Mouse (Mus musculus) forelimb bud, embryonic 11.5 days (tissue): ENCODE results near the gene Drd4.

Experiments used
- DNase-seq: peaks from one replicate; pipeline ENCODE4 v3.0.0-alpha.2; 2012; ENCODE audit warnings: low read depth, low spot score

Drd4 gene

DNA sequence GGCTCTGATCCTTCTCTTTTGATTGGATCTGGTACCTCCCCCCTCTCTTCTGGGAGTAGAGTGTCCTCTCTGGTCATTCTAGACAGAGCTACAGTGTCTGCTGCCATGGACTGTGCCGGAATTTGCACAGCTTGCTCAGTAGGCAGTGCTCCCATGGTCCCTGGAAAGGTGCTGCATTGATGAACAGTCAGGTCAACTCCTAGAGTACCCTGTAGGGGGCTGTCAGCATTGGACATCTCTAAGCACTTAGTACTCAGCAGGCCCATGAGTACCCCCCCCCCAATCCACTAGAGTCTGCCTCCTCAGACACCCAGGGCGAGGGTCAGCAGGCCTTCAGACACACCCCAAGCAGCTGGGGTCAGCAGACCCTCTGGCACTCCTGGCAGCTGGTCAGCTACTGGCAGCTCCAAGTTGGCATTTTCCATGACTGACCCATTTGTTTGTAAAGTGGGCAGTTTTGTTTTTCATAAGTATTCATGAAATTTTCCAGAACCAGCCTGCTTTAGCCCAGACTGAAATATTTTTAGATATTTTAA is 43.3 kb downstream of the Drd4 start:
- DNase-seq = no peak

DNA sequence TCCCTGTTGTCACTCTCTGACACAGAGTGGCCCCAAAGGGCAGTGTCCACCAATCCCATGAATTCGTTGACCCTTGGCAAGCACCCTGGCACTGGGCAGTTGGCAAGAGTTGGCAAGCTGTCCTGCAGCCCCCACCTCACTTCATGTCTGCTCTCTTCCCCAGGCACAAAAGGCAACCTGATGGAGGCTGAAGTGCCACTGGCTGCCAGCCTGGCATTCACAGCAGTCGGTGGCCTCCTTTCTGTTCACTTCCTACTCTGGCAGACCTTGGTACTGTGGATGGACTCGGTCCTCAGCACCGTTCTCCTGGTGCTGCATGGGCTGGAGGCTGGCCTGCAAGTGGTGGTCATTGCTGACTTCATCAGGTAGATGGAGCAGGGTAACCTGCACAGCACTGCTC is 43.9 kb downstream of the Drd4 start:
- DNase-seq = no peak

DNA sequence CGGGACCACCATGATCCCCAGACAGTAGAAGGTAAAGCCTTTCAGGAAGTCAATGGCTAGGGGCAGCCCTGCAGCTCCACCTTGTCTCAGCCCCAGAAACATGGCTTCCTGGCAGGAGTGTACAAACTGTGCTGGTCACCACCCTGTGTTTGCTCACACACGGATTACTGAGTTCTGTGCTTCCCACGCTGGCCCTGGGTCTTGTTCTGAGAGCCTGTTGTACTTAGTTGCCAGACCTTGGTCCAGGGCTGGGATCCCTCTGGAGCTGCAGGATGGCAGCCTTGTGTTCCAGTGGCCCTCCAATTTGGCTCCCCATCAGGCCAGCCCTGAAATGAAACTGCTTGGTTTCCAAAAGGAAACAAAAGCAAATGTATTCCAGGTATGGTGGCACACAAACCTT is 44.5 kb downstream of the Drd4 start:
- no peak for DNase-seq

DNA sequence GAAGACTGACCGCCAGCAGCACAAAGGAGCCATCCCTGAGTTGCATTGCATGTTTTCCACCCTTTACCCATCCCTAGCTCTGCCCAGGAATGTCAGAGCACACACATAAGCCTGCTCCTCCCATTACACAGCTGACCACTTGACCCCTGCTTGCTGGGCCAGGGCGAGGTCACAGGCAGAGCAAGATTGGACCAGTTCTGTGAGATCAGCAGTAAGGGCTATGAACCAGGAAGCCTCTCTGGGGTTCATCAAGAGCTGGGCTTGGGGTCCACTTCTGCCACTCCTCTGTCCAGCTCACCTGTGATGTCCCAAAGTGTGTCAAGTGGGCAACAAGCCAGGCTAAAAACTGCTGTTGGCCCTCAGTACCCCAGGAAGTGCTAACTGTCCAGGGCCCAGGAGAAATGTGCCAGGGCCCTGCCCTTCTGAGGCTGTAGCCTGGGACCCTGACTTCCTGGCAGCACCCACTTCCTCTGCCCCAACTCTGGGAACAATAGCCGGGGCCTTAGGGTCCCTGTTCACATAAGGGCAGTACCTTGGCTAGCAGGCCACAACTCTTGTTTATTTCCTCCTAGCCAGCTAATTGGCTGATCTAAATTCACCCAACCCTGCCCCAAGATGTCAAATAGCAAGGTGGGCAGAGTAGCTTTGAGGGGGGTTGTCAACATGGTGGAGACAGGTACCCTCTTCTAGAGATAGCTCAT is 46.1 kb downstream of the Drd4 start:
- no peak for DNase-seq

DNA sequence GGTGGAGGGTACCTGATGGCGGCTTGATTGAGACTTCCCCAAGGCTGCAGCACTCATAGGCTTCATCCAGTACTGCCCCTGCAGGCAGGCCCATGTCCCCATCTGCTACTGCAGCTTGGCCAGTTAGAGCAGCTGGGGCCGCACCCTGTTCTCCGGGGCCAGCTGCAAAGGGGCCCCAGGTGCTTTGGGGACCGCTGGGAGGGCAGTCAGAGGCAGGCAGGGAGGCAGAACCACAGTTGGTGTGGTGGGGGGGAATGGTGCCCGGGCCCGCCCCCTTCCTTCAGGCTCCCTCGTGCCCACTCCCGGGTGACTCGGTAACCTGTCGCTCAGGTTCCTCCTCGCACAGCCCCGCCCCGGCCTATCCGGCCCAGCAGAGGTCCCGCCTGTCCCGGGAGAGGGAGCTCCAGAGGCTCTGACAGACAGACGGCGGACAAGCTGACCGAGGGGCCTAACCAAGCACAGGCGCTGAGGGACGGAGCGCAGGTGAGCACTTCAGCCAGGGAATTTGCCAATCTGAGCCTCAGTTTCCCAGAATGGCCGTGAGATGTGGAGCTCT is 46.8 kb downstream of the Drd4 start, which contains the start of gene Eps8l2:
Eps8l2 (plus strand) TSS at position 305 of the 556 bp plus-strand sequence.
- peak; percentile 10 for DNase-seq

DNA sequence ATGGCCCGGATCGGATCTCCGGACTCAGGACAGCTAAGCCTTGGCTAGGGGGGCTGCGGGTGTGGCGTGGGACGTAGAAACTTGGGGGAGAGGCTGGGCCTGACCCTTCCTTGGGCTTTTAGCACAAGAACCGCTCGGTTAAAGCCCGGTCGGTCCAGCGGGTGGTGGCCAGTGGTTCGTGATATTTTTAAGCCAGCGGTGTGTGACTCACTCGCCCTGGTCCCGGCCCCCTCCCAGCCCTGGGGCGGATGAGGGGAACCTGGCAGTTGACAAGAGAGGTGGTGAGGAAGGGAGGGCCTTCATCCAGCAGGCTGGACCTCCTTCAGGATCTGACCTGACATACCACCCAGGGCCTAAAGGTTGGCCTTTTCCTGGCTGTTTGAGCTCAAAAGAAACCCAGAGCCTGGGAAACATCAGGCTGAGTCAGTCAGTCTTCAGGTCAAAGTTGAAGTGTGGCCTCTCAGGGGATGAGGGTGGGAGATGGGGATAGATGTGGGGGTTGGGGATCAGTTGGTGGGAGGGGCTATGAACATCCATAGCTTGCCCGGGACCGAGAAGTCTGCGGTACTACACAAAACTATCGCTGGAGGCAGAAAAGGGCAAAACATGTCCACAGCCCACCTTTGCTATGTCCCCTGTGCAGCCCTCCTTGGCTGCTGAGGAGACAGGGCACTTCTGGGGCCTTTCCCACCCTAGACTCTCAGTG is 47.6 kb downstream of the Drd4 start:
- DNase-seq = no peak

DNA sequence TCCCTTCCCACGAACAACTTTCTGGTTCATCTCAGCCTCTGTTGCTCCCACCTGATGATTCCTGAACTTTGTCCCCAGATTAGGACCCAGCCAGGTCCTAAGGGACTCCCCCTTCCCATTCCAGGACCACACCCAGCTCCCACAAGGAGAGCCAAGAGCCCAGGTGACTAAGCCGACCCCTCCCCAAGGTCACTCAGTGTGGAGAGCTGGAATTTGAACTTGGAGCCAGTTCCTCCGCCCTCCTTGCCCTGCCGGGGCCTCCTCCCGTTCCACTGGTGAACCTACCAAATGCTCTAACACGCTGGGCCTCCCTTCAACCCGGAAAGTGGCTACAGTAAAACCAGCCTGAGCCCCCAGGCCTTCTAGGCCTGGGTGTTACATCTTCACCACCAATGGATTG is 48.2 kb downstream of the Drd4 start:
- no peak for DNase-seq

DNA sequence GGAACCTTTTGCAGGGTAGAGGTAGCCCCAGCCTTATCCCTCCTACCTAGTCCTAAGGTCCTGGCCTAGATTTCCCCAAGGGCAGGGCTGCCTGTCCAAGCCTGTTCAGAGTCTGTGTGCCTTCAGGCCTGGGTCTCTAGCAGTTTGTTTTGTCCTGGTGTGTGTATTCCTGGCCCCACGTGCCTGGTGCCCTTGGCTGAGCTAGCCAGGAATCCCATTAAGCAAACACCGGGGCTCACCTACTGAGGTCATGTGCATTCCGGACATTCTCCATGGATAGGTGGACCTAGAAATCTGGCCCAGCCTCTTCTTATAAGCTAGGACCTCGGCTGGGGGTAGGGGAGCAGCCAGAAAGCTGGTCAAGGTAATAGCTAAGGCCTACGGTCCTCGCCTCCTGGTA is 48.7 kb downstream of the Drd4 start:
- no peak for DNase-seq

DNA sequence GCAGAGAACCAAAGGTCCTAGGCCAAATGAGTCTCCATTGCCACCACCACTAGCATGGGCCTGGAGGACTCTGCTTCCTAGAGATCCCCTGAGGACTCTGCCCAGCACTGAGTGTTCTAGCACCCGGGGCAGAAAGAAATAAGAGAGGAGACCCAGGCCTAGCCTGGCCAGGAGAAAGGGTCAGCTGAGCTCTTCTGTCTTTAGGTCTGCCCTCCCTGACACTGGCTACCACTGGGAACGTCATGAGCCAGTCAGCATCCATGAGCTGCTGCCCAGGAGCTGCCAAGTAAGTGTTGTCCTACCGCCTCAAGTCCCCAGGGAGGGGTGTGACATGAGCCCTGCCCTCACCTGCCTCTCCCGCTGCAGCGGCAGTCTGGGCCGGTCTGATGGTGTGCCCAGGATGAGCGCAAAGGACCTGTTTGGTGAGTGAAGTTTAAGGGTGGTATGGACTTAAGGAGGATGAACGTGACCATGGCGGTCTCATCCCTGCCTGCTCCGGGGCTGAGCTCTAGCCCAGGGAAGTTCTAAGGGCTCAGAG is 50.0 kb downstream of the Drd4 start:
- DNase-seq = no peak

DNA sequence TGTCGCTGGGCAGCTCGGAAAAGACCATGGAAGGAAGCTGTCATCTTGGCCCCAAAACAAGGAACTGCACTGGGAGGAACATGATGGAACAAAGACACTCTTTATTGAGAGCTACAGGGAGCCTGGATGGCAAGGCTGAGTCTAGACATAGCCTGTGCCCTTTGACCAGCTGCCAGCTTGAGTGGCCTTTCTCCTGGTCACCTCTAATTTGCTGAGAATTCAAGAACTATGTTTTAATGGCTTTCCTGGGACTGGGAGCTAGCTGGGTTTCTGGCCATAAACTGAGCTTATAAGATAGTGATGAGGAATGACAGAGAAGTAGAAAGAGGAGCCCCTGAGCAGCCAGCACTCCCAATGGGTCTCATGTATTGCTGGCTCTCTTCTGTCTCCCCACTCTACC is 51.4 kb downstream of the Drd4 start:
- DNase-seq = no peak

DNA sequence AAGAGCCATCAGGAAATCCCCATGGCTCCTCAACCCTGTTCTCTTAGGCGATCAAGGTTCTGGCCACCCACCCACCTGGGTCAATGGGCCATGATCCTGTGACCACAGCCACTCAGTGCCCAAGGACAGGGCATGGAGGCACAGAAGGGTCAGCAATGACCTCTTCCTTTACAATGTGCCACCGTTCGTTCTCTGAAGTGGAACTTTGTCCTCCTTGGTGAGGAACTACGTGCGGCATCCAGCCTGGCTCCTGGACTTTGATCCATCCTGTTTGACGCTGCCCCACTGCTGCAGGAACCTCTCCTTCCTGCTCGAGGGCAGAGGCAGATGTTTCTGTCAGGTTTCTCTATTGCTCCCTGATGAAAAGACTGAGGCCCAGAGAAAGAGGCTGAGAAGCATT is 51.9 kb downstream of the Drd4 start:
- DNase-seq = no peak

DNA sequence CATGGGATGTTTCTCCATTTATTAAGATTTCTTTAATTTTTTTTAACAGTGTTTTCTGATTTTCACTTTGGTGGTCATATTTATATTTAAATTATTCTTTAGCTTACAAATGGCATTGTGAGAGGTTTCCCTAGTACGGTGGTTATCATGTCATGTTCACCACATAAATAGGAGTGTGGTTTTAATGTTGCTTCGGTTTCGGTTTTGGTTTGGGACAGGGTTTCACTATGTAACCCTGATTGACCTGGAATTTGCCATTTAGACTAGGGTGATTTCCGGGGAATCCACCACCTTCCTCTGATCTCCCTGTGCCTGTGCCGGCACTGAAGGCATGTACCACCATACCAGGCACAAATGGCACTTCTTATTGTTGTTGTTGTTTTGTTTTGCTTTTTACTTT is 53.0 kb downstream of the Drd4 start:
- no peak for DNase-seq
